Mouse (Mus musculus): ENCODE measurements around the gene Ssxb9. TPM values are rescaled to one million over a fixed set of nuclear protein-coding genes. Genes with fewer than 3 reads are reported as not detected.
"Not testable (repeated sequence)": the region's sequence is repeated elsewhere in the genome, so short reads cannot be mapped to it uniquely, and the experiment has no call there.

The Ssxb9 gene
- polyA plus RNA-seq (2014; fragmentation: Nextera tagmentation; extraction: Ambion mirVana) = not detected in 2 replicates

DNA sequence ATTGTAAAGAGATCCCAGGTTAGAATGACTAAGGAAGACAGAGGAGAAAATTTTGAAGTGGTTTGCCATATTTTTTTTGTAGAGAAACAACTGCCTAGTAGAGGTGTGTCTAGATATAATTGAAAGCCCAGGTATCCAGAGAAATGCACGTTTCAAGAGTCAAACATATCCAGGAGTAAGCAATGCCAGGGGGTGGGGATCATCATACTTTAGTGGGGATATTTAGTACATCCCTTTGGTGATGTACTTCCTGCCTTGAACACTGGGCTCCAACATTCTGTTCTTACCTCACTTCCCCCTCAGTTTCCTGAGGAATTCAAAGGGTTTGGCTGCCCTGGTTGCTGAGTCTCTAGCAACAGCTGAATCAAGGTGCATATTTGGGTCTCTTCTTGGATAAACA lies at the start of gene Ssxb9:
Gene Ssxb9, plus strand, starts transcription at position 301 of the 400 bp plus-strand sequence.
- not testable (repeated sequence) for H3K9me3 ChIP-seq (ENCODE audit: control insufficient read depth, low read length); H3K4me1 ChIP-seq (replicated peaks; ENCODE audit: control insufficient read depth, insufficient read depth, low read length); H3K9ac ChIP-seq; DNase-seq (ENCODE audit: low spot score); ATAC-seq (ENCODE audit: low FRiP score); H3K4me3 ChIP-seq (replicated peaks; ENCODE audit: low read length); H3K27ac ChIP-seq; H3K36me3 ChIP-seq (replicated peaks; ENCODE audit: control insufficient read depth, insufficient read depth); H3K4me2 ChIP-seq (replicated peaks); H3K27me3 ChIP-seq (ENCODE audit: control insufficient read depth, insufficient read depth, low read length)
- 19% methylated on average over 1 of the region's 1 CpGs for WGBS

DNA sequence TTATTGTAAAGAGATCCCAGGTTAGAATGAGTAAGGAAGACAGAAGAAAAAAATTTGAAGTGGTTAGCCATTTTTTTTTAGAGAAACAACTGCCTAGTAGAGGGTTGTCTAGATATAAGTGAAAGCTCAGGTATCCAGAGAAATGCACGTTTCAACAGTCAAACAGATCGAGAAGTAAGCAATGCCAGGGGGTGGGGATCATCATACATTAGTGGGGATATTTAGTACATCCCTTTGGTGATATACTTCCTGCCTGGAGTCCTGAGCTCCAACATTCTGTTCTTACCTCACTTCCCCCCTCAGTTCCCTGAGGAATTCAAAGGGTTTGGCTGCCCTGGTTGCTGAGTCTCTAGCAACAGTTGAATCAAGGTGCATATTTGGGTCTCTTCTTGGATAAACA lies 39.7 kb upstream of the Ssxb9 start, which contains the start of gene Ssxb10:
Gene Ssxb10, plus strand, starts transcription at position 301 of the 400 bp plus-strand sequence.
- Histone ChIP-seq H3K4me3 (replicated peaks; ENCODE audit: low read length) (no peak within 1 kb of the TSS), H3K4me1 (replicated peaks; ENCODE audit: control insufficient read depth, insufficient read depth, low read length) (no peaks in the 10 kb centered on the region), H3K27ac (no peak within 1 kb of the TSS), H3K4me2 (replicated peaks) (no peak within 1 kb of the TSS), H3K27me3 (ENCODE audit: control insufficient read depth, insufficient read depth, low read length) (no peaks in the 10 kb centered on the region), H3K36me3 (replicated peaks; ENCODE audit: control insufficient read depth, insufficient read depth) (no peaks in the 10 kb centered on the region), H3K9ac (no peak within 1 kb of the TSS), H3K9me3 (ENCODE audit: control insufficient read depth, low read length) (no peaks in the 10 kb centered on the region)
- ATAC-seq (ENCODE audit: low FRiP score) (no peak), DNase-seq (ENCODE audit: low spot score) (no peak)
- WGBS = 84% methylated on average over 2 of the region's 2 CpGs

DNA sequence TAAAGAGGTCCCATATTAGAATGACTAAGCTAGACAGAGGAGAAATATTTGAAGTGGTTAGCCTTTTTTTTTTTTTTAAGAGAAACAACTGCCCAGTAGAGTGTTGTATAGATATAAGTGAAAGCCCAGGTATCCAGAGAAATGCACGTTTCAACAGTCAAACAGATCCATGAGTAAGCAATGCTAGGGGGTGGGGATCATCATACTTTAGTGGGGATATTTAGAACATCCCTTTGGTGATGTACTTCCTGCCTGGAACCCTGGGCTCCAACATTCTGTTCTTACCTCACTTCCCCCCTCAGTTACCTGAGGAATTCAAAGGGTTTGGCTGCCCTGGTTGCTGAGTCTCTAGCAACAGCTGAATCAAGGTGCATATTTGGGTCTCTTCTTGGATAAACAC lies 46.2 kb downstream of the Ssxb9 start, which contains the start of gene Ssxb1:
Gene Ssxb1, plus strand, starts transcription at position 301 of the 400 bp plus-strand sequence.
- not testable (repeated sequence) for DNase-seq (ENCODE audit: low spot score); H3K4me3 ChIP-seq (replicated peaks; ENCODE audit: low read length); H3K27ac ChIP-seq; H3K4me1 ChIP-seq (replicated peaks; ENCODE audit: control insufficient read depth, insufficient read depth, low read length); H3K36me3 ChIP-seq (replicated peaks; ENCODE audit: control insufficient read depth, insufficient read depth); H3K9me3 ChIP-seq (ENCODE audit: control insufficient read depth, low read length); ATAC-seq (ENCODE audit: low FRiP score); H3K4me2 ChIP-seq (replicated peaks); H3K9ac ChIP-seq; H3K27me3 ChIP-seq (ENCODE audit: control insufficient read depth, insufficient read depth, low read length)
- 39% methylated on average over 1 of the region's 1 CpGs for WGBS

Other genes with a start within 250 kb of the Ssxb9 start
- 56.6 and 60.9 TPM in 2 replicates for gene Wdr13, start 234.1 kb upstream of the Ssxb9 start, polyA plus RNA-seq (2014; fragmentation: Nextera tagmentation; extraction: Ambion mirVana)
- gene Rbm3, start 221.1 kb upstream of the Ssxb9 start, polyA plus RNA-seq (2014; fragmentation: Nextera tagmentation; extraction: Ambion mirVana) = 304 and 340 TPM in 2 replicates
- gene Tbc1d25, start 190.8 kb upstream of the Ssxb9 start, polyA plus RNA-seq (2014; fragmentation: Nextera tagmentation; extraction: Ambion mirVana) = 22.3 and 24.5 TPM in 2 replicates
- gene Ebp, start 173.5 kb upstream of the Ssxb9 start, polyA plus RNA-seq (2014; fragmentation: Nextera tagmentation; extraction: Ambion mirVana) = 30.6 and 33.1 TPM in 2 replicates
- 45.0 and 46.9 TPM in 2 replicates for gene Porcn, start 160.5 kb upstream of the Ssxb9 start, polyA plus RNA-seq (2014; fragmentation: Nextera tagmentation; extraction: Ambion mirVana)
- 49.5 and 51.0 TPM in 2 replicates for gene Ftsj1, start 114.6 kb upstream of the Ssxb9 start, polyA plus RNA-seq (2014; fragmentation: Nextera tagmentation; extraction: Ambion mirVana)
- gene Slc38a5, start 95.8 kb upstream of the Ssxb9 start, polyA plus RNA-seq (2014; fragmentation: Nextera tagmentation; extraction: Ambion mirVana) = 47.4 and 51.5 TPM in 2 replicates
- not detected in 2 replicates for gene Ssxb10, start 39.6 kb upstream of the Ssxb9 start, polyA plus RNA-seq (2014; fragmentation: Nextera tagmentation; extraction: Ambion mirVana)
- gene Ssxb1, start 46.3 kb downstream of the Ssxb9 start, polyA plus RNA-seq (2014; fragmentation: Nextera tagmentation; extraction: Ambion mirVana) = not detected in 2 replicates
- not detected in 2 replicates for gene Ssxb2, start 94.7 kb downstream of the Ssxb9 start, polyA plus RNA-seq (2014; fragmentation: Nextera tagmentation; extraction: Ambion mirVana)
- gene Gm14459, start 158.0 kb downstream of the Ssxb9 start, polyA plus RNA-seq (2014; fragmentation: Nextera tagmentation; extraction: Ambion mirVana) = not detected in 2 replicates
- not detected in 2 replicates for gene Ssxb6, start 181.3 kb downstream of the Ssxb9 start, polyA plus RNA-seq (2014; fragmentation: Nextera tagmentation; extraction: Ambion mirVana)
- gene Ssxb3, start 224.8 kb downstream of the Ssxb9 start, polyA plus RNA-seq (2014; fragmentation: Nextera tagmentation; extraction: Ambion mirVana) = not detected in 2 replicates